Mouse (Mus musculus) kidney, embryonic 15.5 days (tissue): ENCODE data around the gene Kcnj10. TPM values are rescaled to one million over a fixed set of nuclear protein-coding genes. Genes with fewer than 3 reads are reported as not detected.

Experiments used
- ATAC-seq: fragments of 200-750 bp; cut with Nextera tagmentation; replicated peaks from 2 replicates; pipeline ENCODE4 v1.8.0; 2017; ENCODE audit warnings: moderate TSS enrichment; ENCODE audit not compliant: low FRiP score
- H3K27ac ChIP-seq: fragments of 300-500 bp; sonication (generic); 2 replicates; pipeline ENCODE4 v1.5.1; 2015; ENCODE audit warnings: mild to moderate bottlenecking, inconsistent platforms
- H3K27me3 ChIP-seq: fragments of 300-500 bp; sonication (generic); 2 replicates; pipeline ENCODE4 v1.6.1; 2015; ENCODE audit warnings: inconsistent platforms
- H3K36me3 ChIP-seq: fragments of 300-500 bp; sonication (generic); 2 replicates; pipeline ENCODE4 v1.6.1; 2015; ENCODE audit warnings: inconsistent platforms
- H3K4me1 ChIP-seq: fragments of 300-500 bp; sonication (generic); 2 replicates; pipeline ENCODE4 v1.6.1; 2015; ENCODE audit warnings: inconsistent platforms
- H3K4me2 ChIP-seq: fragments of 300-500 bp; sonication (generic); 2 replicates; pipeline ENCODE4 v1.6.1; 2015; ENCODE audit warnings: moderate library complexity, mild to moderate bottlenecking, inconsistent platforms
- H3K4me3 ChIP-seq: fragments of 300-500 bp; sonication (generic); replicated peaks from 2 replicates; pipeline ENCODE4 v1.5.1; 2015; ENCODE audit warnings: mild to moderate bottlenecking, inconsistent platforms
- H3K9ac ChIP-seq: fragments of 300-500 bp; sonication (generic); 2 replicates; pipeline ENCODE4 v1.6.1; 2015; ENCODE audit warnings: mild to moderate bottlenecking, inconsistent platforms
- H3K9me3 ChIP-seq: fragments of 300-500 bp; sonication (generic); replicated peaks from 2 replicates; pipeline ENCODE4 v1.6.1; 2016; ENCODE audit warnings: inconsistent platforms
- WGBS: fragments of 180-500 bp; shearing (Covaris S2); methylation state at CpG from one replicate; pipeline ENCODE4 v1.1.7; 2015; ENCODE audit warnings: mixed read lengths; 5-methylcytosine and 5-hydroxymethylcytosine counted together
- polyA plus RNA-seq: library from polyadenylated mRNA; unstranded; fragments of >200 nt; fragmentation: Nextera tagmentation; extraction: Ambion mirVana; gene quantifications from 2 replicates; pipeline ENCODE4 v1.2.1, GENCODE M21; 2015

Gene Kcnj10
- polyA plus RNA-seq, 1 experiment from 2014 or later, result 0.83 TPM

DNA sequence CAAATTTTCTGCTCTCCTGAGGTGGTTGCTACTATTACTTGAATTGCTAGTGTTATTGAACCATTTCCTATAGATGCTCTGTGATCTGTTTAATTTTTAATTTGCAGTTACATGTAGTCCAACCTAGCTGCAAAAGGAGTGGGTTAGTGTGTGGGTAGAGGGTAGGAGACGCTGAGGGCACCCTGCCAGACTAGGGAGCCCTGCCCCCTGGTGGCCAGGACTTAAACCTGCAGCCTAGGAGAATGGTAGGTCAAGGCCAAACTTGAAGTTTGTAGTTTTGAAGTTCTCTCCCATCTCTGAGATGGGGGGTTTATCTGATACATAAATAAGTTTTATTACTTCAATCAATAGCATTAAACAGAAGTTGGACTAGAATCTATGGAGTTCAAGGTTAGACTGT is 16.5 kb downstream of the Kcnj10 start:
- Histone ChIP-seq H3K27ac (no peak overlapping the region), H3K36me3 (no peaks in the 10 kb centered on the region), H3K4me3 (no peak overlapping the region), H3K4me2 (no peak overlapping the region), H3K27me3 (peaks cover 8% of the 10 kb centered on the region), H3K9ac (no peak overlapping the region), H3K4me1 (0 out of 2 replicates have a peak, but pooled peaks cover 8% of the 10 kb centered on the region), H3K9me3 (no peaks in the 10 kb centered on the region)
- WGBS, result 3% methylated on average over 1 of the region's 1 CpGs
- ATAC-seq, result peak; percentile 55; the same call in 1 of the 2 replicates

DNA sequence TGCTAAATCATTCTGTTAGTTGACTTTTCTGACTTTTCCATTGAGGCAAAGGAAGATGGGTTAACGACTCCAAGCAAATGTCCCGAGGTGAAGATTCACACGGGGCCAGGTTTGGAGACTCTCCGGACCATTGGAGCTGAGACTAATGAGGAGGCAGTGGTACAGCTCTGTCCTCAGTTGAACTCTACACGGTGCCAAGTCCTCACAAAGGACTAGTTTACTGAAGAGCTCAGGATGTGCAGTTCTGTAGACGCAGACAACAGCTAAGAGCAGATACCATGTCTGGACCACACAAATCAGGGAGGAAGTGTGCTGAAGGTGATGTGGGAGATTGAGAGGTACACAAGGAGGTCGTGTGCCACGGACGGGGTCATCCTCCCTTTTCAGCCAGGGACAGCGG is 17.3 kb downstream of the Kcnj10 start:
- 69% methylated on average over 10 of the region's 10 CpGs for WGBS

DNA sequence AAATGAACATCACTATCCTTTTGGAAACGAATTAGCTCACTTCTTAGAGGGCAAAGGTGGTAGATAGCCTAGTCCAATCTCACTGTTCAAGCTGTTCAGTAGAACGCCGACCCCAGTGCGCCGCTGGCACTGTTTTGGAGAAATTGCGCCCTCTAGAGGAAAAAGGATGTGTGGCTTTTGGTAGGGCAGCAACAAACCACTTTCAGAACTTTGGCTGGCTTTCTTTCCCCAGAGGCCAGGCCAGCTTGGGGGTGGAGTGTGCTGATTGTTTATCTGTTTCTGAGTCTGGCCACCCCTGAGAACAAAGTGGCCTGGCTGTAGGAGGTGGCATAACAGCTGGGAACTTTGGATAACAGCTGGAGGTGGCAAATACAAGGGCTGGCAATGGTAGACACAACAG is 23.7 kb downstream of the Kcnj10 start:
- H3K9ac ChIP-seq, result no peak overlapping the region
- H3K4me2 ChIP-seq, result no peak overlapping the region
- WGBS, result 21% methylated on average over 6 of the region's 6 CpGs
- H3K9me3 ChIP-seq, result no peaks in the 10 kb centered on the region
- H3K27me3 ChIP-seq, result peaks cover 13% of the 10 kb centered on the region
- H3K27ac ChIP-seq, result no peak overlapping the region
- no peak for ATAC-seq
- H3K36me3 ChIP-seq, result no peaks in the 10 kb centered on the region
- H3K4me1 ChIP-seq, result 0 out of 2 replicates have a peak, but pooled peaks cover 3% of the 10 kb centered on the region
- H3K4me3 ChIP-seq, result no peak overlapping the region

More for the DNA sequence above, 17.3 kb downstream of the Kcnj10 start:
- no peaks in the 10 kb centered on the region for H3K9me3 ChIP-seq
- H3K4me3 ChIP-seq, result no peak overlapping the region
- H3K27ac ChIP-seq, result no peak overlapping the region
- H3K4me1 ChIP-seq, result 0 out of 2 replicates have a peak, but pooled peaks cover 8% of the 10 kb centered on the region
- no peak overlapping the region for H3K9ac ChIP-seq
- no peak overlapping the region for H3K4me2 ChIP-seq
- ATAC-seq, result no peak
- peaks cover 8% of the 10 kb centered on the region; the same call in 1 of the 2 replicates for H3K27me3 ChIP-seq
- H3K36me3 ChIP-seq, result no peaks in the 10 kb centered on the region

DNA sequence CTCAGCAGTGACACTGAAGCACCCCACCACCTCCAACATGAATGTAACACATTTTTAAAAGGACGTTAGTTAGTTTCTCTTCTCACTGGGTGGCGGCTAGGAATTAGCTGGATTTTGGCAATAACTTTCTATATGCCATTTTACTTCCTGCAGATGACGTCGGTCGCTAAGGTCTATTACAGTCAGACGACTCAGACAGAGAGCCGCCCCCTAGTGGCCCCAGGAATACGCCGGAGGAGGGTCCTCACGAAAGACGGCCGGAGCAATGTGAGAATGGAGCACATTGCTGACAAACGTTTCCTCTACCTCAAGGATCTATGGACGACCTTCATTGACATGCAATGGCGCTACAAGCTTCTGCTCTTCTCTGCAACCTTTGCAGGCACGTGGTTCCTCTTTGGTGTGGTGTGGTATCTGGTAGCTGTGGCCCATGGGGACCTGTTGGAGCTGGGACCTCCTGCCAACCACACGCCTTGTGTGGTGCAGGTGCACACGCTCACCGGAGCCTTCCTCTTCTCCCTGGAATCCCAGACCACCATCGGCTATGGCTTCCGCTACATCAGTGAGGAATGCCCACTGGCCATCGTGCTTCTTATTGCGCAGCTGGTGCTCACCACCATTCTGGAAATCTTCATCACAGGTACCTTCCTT is 27.9 kb downstream of the Kcnj10 start:
- Histone ChIP-seq H3K4me3 (0 out of 2 replicates have a peak overlapping the region, but pooled peaks have one; percentile 4), H3K4me2 (peak overlapping the region; percentile 35), H3K9ac (no peak overlapping the region), H3K4me1 (0 out of 2 replicates have a peak, but pooled peaks cover 3% of the 10 kb centered on the region), H3K27ac (no peak overlapping the region), H3K27me3 (peaks cover 12% of the 10 kb centered on the region; the same call in 1 of the 2 replicates), H3K36me3 (no peaks in the 10 kb centered on the region), H3K9me3 (no peaks in the 10 kb centered on the region)
- peak; percentile 54; the same call in 1 of the 2 replicates for ATAC-seq
- WGBS, result 35% methylated on average over 23 of the region's 23 CpGs

DNA sequence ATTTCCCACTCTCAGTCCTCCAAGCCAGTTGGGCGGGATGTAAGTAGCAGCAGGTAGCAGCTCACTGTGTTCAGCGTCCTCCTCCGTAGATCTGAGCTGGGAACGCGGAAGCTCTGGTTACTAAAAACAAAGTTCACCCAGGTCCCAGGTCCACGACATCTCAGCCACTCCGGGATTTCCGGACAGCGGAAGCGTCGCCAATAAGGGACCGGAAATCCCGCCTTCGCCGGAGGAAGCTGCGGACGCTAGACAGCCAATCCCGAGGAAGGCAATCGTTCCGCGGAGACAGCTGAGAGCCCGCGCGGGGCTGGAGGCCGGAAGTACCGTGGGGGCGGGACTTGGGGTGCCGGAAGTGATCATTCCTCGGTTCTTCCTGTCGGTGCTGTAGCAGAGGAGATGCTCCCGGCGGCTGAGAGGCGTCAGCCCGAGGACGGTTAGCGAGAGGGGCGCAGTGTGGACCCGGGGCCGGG is 35.2 kb downstream of the Kcnj10 start, which contains the start of gene Pigm:
Gene Pigm (plus strand): TSS at position 349 of the 470 bp plus-strand sequence.
- peak; percentile 98 for ATAC-seq
- peak within 1 kb of the TSS; percentile 74 for H3K9ac ChIP-seq
- no peaks in the 10 kb centered on the region for H3K27me3 ChIP-seq
- H3K4me2 ChIP-seq, result peak within 1 kb of the TSS; percentile 83
- H3K4me1 ChIP-seq, result peaks cover 30% of the 10 kb centered on the region
- H3K4me3 ChIP-seq, result peak within 1 kb of the TSS; percentile 82
- H3K9me3 ChIP-seq, result no peaks in the 10 kb centered on the region
- peaks cover 32% of the 10 kb centered on the region for H3K36me3 ChIP-seq
- WGBS, result under 1% methylated on average over 38 of the region's 39 CpGs
- H3K27ac ChIP-seq, result peak within 1 kb of the TSS; percentile 85

DNA sequence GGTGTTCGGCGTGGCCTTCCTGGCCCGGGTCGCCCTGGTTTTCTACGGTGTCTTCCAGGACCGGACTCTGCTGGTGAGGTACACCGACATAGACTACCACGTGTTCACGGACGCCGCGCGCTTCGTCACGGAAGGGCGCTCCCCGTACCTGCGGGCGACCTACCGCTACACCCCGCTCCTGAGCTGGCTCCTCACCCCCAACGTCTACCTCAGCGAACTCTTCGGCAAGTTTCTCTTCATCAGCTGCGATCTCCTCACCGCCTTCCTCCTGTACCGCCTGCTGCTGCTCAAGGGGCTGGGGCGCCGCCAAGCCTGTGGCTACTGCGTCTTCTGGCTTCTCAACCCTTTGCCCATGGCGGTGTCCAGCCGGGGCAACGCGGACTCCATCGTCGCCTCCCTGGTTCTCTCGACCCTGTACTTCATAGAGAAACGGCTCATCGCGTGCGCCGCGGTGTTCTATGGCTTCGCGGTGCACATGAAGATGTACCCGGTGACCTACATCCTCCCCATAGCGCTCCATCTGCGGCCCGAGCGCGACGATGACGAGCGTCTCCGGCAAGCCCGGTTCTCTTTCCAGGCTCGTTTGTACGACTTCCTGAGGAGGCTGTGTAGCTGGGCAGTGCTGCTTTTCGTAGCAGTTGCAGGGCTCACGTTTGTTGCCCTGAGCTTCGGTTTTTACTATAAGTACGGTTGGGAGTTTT is 35.9 kb downstream of the Kcnj10 start:
- Histone ChIP-seq H3K9me3 (no peaks in the 10 kb centered on the region), H3K4me2 (peak overlapping the region; percentile 83), H3K9ac (peak overlapping the region; percentile 74), H3K4me1 (peaks cover 30% of the 10 kb centered on the region), H3K27me3 (no peaks in the 10 kb centered on the region), H3K27ac (peak overlapping the region; percentile 66), H3K36me3 (peaks cover 39% of the 10 kb centered on the region), H3K4me3 (peak overlapping the region; percentile 82)
- WGBS, result 2% methylated on average over 62 of the region's 62 CpGs
- peak; percentile 17; the same call in 1 of the 2 replicates for ATAC-seq

DNA sequence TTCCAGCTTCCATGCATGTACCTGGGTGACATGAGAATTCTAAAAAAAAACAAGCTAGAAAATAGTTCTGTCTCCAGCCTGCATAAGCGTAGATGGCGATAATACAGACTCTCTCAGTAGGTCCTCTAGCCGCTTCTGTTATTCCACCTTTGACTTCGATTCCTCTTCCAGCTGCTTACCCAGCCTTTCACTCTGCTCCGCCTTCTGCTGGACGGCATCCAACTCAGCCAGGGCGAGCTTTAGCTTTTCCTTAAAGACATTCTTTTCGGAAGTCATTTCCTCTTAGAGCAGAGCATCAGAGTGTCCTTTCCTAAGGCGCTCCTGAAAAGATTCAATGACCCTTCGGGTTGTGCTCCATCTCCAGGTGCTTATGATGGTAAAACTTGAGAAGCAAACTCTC is 39.1 kb downstream of the Kcnj10 start:
- Histone ChIP-seq H3K9me3 (no peaks in the 10 kb centered on the region), H3K9ac (no peak overlapping the region), H3K4me2 (peak overlapping the region; percentile 8; the same call in 1 of the 2 replicates), H3K27me3 (no peaks in the 10 kb centered on the region), H3K27ac (no peak overlapping the region), H3K4me1 (peaks cover 30% of the 10 kb centered on the region), H3K4me3 (no peak overlapping the region), H3K36me3 (peaks cover 56% of the 10 kb centered on the region)
- whole genome bisulfite sequencing, result 77% methylated on average over 10 of the region's 10 CpGs
- ATAC-seq, result no peak

DNA sequence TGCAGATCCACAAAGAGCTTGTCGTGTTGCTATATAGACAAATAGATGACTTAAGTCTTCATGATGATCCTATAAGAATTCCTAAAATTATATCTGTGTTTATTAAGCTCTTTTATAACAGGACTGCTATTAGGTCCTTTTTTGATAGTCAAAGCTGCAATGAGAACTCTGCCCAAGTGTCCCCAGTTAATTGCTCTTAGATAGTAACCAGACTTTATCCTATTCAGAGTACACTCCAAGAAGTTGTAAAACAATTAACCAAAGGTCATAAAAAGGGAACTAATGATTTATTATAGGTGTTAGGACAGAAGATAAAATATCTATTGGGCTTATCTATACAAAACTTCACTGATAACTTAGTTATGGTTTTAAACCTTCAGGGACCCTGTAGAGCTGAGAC is 41.1 kb downstream of the Kcnj10 start:
- Histone ChIP-seq H3K4me2 (no peak overlapping the region), H3K4me3 (no peak overlapping the region), H3K9me3 (no peaks in the 10 kb centered on the region), H3K9ac (no peak overlapping the region), H3K4me1 (peaks cover 23% of the 10 kb centered on the region), H3K27ac (no peak overlapping the region), H3K36me3 (peaks cover 56% of the 10 kb centered on the region), H3K27me3 (no peaks in the 10 kb centered on the region)
- no peak for ATAC-seq
- WGBS, result 96% methylated on average over 1 of the region's 1 CpGs

DNA sequence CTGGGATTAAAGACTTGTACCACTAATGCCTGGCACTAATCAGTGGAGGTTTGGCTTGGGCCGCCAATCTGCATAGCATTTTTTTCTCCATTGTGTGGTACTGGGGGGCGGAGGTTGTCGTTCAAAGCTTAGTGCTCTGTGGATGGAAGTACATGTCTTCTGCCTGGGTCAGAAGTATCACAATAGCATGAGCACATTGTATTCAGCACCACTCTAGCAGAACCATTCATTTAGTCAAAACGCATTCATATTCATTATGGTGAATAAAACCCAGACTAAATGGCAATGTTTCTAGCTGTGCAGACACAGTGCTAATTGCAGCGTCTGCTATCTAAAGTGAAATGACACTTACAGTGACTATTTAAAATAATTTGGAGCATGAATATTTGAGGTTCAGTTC is 46.2 kb downstream of the Kcnj10 start:
- Histone ChIP-seq H3K27me3 (peaks cover 9% of the 10 kb centered on the region; the same call in 1 of the 2 replicates), H3K4me3 (no peak overlapping the region), H3K9ac (no peak overlapping the region), H3K27ac (no peak overlapping the region), H3K9me3 (no peaks in the 10 kb centered on the region), H3K4me1 (peaks cover 4% of the 10 kb centered on the region; the same call in 1 of the 2 replicates), H3K4me2 (no peak overlapping the region), H3K36me3 (peaks cover 14% of the 10 kb centered on the region)
- no peak for ATAC-seq
- WGBS, result 90% methylated on average over 5 of the region's 5 CpGs

DNA sequence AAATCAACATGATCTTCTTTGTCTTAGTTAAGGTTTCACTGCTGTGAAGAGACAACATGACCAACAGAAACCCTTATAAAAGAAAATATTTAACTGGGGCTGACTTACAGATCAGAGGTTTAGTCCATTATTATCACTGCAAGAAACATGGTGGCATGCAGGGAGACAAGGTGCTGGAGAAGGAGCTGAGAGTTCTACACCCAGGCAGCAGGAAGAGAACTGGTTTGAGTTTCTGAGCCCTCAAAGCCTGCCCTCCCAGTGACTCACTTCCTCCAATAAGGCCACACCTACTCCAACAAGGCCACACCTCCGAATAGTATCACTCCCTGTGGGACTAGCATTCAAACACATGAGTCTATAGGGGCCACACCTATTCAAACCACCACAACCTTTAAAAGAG is 49.8 kb downstream of the Kcnj10 start:
- no peak for ATAC-seq
- WGBS, result 75% methylated on average over 1 of the region's 1 CpGs

DNA sequence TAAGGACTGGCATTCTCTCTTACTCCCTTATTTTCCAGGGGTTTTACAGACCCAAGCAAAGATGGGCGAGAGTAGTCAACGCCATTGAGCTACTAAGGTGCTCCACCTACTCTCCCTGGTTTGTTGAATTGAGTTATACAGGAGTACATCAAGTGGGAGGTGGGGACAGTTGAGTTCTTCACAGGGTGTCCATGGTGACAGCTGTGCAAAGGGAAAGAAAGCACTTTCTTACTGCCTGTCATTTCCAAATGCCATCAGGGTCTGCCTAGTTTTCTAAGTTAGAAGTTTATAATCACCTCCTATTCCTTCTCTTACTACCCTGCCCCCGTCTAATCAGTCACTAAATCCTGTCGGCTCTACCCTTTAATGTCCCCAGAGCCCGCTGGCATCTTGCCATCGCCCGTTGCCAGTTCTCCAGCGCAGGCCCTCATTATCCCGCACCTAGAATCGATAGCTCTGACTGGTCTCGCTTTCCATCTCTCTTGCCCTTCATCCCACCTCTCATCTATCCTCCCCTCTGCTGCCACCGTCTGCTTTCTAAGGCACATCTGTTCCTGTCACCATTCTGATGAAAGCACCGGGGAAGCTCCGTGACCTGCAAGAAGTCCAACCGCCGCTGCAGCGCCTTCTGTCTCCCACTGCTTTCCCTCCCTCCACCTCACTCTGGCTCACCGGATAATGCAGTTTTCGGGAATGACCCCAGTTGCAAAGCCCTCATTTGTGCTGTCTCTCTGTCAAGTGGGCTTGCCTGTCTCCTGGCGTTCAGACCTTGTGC is 51.0 kb downstream of the Kcnj10 start:
- WGBS, result 17% methylated on average over 20 of the region's 20 CpGs
- H3K36me3 ChIP-seq, result no peaks in the 10 kb centered on the region
- H3K27me3 ChIP-seq, result peaks cover 13% of the 10 kb centered on the region; the same call in 1 of the 2 replicates
- no peak overlapping the region for H3K27ac ChIP-seq
- no peak for ATAC-seq
- H3K4me3 ChIP-seq, result peak overlapping the region; percentile 14; the same call in 1 of the 2 replicates
- H3K9ac ChIP-seq, result no peak overlapping the region
- H3K9me3 ChIP-seq, result no peaks in the 10 kb centered on the region
- H3K4me1 ChIP-seq, result peaks cover 6% of the 10 kb centered on the region; the same call in 1 of the 2 replicates
- H3K4me2 ChIP-seq, result peak overlapping the region; percentile 48

More for the DNA sequence above, 49.8 kb downstream of the Kcnj10 start:
- H3K9ac ChIP-seq, result no peak overlapping the region
- H3K27me3 ChIP-seq, result peaks cover 13% of the 10 kb centered on the region; the same call in 1 of the 2 replicates
- H3K27ac ChIP-seq, result no peak overlapping the region
- no peaks in the 10 kb centered on the region for H3K9me3 ChIP-seq
- peaks cover 6% of the 10 kb centered on the region; the same call in 1 of the 2 replicates for H3K4me1 ChIP-seq
- no peak overlapping the region for H3K4me2 ChIP-seq
- H3K36me3 ChIP-seq, result no peaks in the 10 kb centered on the region
- no peak overlapping the region for H3K4me3 ChIP-seq
